ENCODE assay signal across 19 mouse cellular contexts in the genomic region with DNA sequence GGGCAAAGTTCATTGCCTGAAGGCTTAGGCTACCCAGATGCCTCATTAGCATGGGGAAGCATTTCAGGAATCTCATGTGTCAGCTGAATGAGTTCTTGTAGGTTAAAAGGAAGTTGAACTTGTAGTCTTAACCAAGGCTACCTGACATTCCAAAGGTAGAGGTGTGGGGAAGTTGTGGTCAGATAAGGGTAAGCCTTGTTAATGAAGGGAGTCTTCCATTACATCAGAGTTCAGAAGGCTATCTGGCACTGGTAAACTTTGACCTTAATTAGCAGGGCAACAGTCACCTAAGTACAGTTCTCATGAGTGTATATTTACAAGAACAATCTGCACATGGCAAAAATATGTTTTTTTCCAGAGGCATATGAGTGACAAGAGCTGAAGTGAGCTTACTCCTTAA.
"Had no signal": no experiment of that assay in that cellular context is flagged by ENCODE, and none has a peak within 500 bp of the region (broad histone marks: within the 10 kb centered on the region; RNA-seq: fewer than 3 reads in every experiment).

No protein-coding gene starts in this region.

- H3K4me3 ChIP-seq: limb, embryonic 10.5 days; limb, embryonic 13.5 days; midbrain, embryonic 12.5 days; midbrain, embryonic 15.5 days; neural tube, embryonic 12.5 days; neural tube, embryonic 15.5 days had no signal

- H3K36me3 ChIP-seq: limb, embryonic 10.5 days; limb, embryonic 13.5 days; midbrain, embryonic 12.5 days; midbrain, embryonic 15.5 days; neural tube, embryonic 12.5 days; neural tube, embryonic 15.5 days had no signal

- H3K4me1 ChIP-seq: limb, embryonic 10.5 days; limb, embryonic 13.5 days; midbrain, embryonic 12.5 days; midbrain, embryonic 15.5 days; neural tube, embryonic 12.5 days; neural tube, embryonic 15.5 days had no signal

- H3K4me2 ChIP-seq: limb, embryonic 13.5 days; liver, embryonic 11.5 days; lung, embryonic 14.5 days; midbrain, embryonic 12.5 days; midbrain, embryonic 15.5 days; neural tube, embryonic 12.5 days; neural tube, embryonic 15.5 days had no signal

- H3K27me3 ChIP-seq: limb, embryonic 13.5 days; midbrain, embryonic 12.5 days; midbrain, embryonic 15.5 days; neural tube, embryonic 12.5 days; neural tube, embryonic 15.5 days had no signal

- H3K27ac ChIP-seq: limb, embryonic 10.5 days; limb, embryonic 13.5 days; liver, embryonic 14.5 days; macrophage; midbrain, embryonic 12.5 days; midbrain, embryonic 15.5 days; neural tube, embryonic 12.5 days; neural tube, embryonic 15.5 days had no signal

- H3K9ac ChIP-seq: limb, embryonic 13.5 days; liver, embryonic 14.5 days; liver, postnatal 0 days; lung, embryonic 14.5 days; midbrain, embryonic 12.5 days; midbrain, embryonic 15.5 days; neural tube, embryonic 12.5 days; neural tube, embryonic 15.5 days had no signal

- DNase-seq: kidney, adult 11 months; kidney, postnatal 14 days; kidney, postnatal 4 days; layer of hippocampus, adult 9-11 months; liver, postnatal 0 days; lung, embryonic 14.5 days; retina, postnatal 1 day; right cerebral cortex, postnatal 25 days; thymus, postnatal 25 days had no signal

- H3K9me3 ChIP-seq: limb, embryonic 10.5 days; limb, embryonic 13.5 days; midbrain, embryonic 12.5 days; midbrain, embryonic 15.5 days; neural tube, embryonic 12.5 days; neural tube, embryonic 15.5 days had no signal

- ATAC-seq: liver, postnatal 0 days; lung, postnatal 0 days; midbrain, embryonic 15.5 days had no signal
